Mouse (Mus musculus): ENCODE results near the gene Larp6. TPM values are rescaled to one million over a fixed set of nuclear protein-coding genes. Genes with fewer than 3 reads are reported as not detected.

Larp6 gene
- polyA plus RNA-seq, 1 experiment from 2014 or later = 2.3 TPM

GRCm38 (mm10) chr9:60724968-60725367 lies 12.2 kb downstream of the Larp6 start:
- Histone ChIP-seq H3K9me3 (ENCODE audit: control insufficient read depth, low read length) (no peaks in the 10 kb centered on the region), H3K27me3 (ENCODE audit: control insufficient read depth, insufficient read depth, low read length) (no peaks in the 10 kb centered on the region), H3K36me3 (ENCODE audit: control insufficient read depth, insufficient read depth, low read length) (no peaks in the 10 kb centered on the region), H3K4me2 (replicated peaks; ENCODE audit: low read depth, low read length) (no peak overlapping the region), H3K4me3 (ENCODE audit: low read length) (no peak overlapping the region), H3K9ac (ENCODE audit: low read depth, low read length) (no peak overlapping the region), H3K4me1 (ENCODE audit: control insufficient read depth, insufficient read depth, low read length) (no peaks in the 10 kb centered on the region), H3K27ac (ENCODE audit: low read depth, low read length) (no peak overlapping the region)
- ATAC-seq (ENCODE audit: low FRiP score, low TSS enrichment) = no peak
- WGBS = 90% methylated on average over 7 of the region's 7 CpGs

- Histone ChIP-seq H3K9ac (ENCODE audit: low read depth, low read length) (no peak overlapping the region), H3K4me2 (replicated peaks; ENCODE audit: low read depth, low read length) (no peak overlapping the region), H3K27me3 (ENCODE audit: control insufficient read depth, insufficient read depth, low read length) (no peaks in the 10 kb centered on the region), H3K4me1 (ENCODE audit: control insufficient read depth, insufficient read depth, low read length) (no peaks in the 10 kb centered on the region), H3K9me3 (ENCODE audit: control insufficient read depth, low read length) (peaks cover 2% of the 10 kb centered on the region; the same call in 1 of the 2 replicates), H3K36me3 (ENCODE audit: control insufficient read depth, insufficient read depth, low read length) (no peaks in the 10 kb centered on the region; the same call in 1 of the 2 replicates), H3K4me3 (ENCODE audit: low read length) (no peak overlapping the region), H3K27ac (ENCODE audit: low read depth, low read length) (no peak overlapping the region)
- 96% methylated on average over 2 of the region's 2 CpGs for WGBS
- no peak for ATAC-seq (ENCODE audit: low FRiP score, low TSS enrichment)
Measured at GRCm38 (mm10) chr9:60734321-60734720, 21.5 kb downstream of the Larp6 start.

- Histone ChIP-seq H3K36me3 (ENCODE audit: control insufficient read depth, insufficient read depth, low read length) (no peaks in the 10 kb centered on the region; the same call in 1 of the 2 replicates), H3K4me3 (ENCODE audit: low read length) (no peak overlapping the region), H3K27ac (ENCODE audit: low read depth, low read length) (no peak overlapping the region), H3K9ac (ENCODE audit: low read depth, low read length) (no peak overlapping the region), H3K27me3 (ENCODE audit: control insufficient read depth, insufficient read depth, low read length) (no peaks in the 10 kb centered on the region; the same call in 1 of the 2 replicates), H3K4me2 (replicated peaks; ENCODE audit: low read depth, low read length) (no peak overlapping the region), H3K9me3 (ENCODE audit: control insufficient read depth, low read length) (peaks cover 2% of the 10 kb centered on the region; the same call in 1 of the 2 replicates), H3K4me1 (ENCODE audit: control insufficient read depth, insufficient read depth, low read length) (0 out of 2 replicates have a peak, but pooled peaks cover 2% of the 10 kb centered on the region)
- no peak for ATAC-seq (ENCODE audit: low FRiP score, low TSS enrichment)
- 94% methylated on average over 5 of the region's 5 CpGs for WGBS
Measured at GRCm38 (mm10) chr9:60739126-60739525, 26.3 kb downstream of the Larp6 start.

GRCm38 (mm10) chr9:60741436-60741835 lies 28.6 kb downstream of the Larp6 start:
- Histone ChIP-seq H3K27me3 (ENCODE audit: control insufficient read depth, insufficient read depth, low read length) (no peaks in the 10 kb centered on the region; the same call in 1 of the 2 replicates), H3K9me3 (ENCODE audit: control insufficient read depth, low read length) (peaks cover 2% of the 10 kb centered on the region; the same call in 1 of the 2 replicates), H3K4me1 (ENCODE audit: control insufficient read depth, insufficient read depth, low read length) (0 out of 2 replicates have a peak, but pooled peaks cover 2% of the 10 kb centered on the region), H3K36me3 (ENCODE audit: control insufficient read depth, insufficient read depth, low read length) (no peaks in the 10 kb centered on the region; the same call in 1 of the 2 replicates), H3K27ac (ENCODE audit: low read depth, low read length) (no peak overlapping the region), H3K4me2 (replicated peaks; ENCODE audit: low read depth, low read length) (no peak overlapping the region), H3K9ac (ENCODE audit: low read depth, low read length) (no peak overlapping the region), H3K4me3 (ENCODE audit: low read length) (no peak overlapping the region)
- WGBS = 70% methylated on average over 10 of the region's 10 CpGs
- ATAC-seq (ENCODE audit: low FRiP score, low TSS enrichment) = no peak

- no peak for ATAC-seq (ENCODE audit: low FRiP score, low TSS enrichment)
- Histone ChIP-seq H3K9ac (ENCODE audit: low read depth, low read length) (no peak overlapping the region), H3K4me3 (ENCODE audit: low read length) (no peak overlapping the region), H3K36me3 (ENCODE audit: control insufficient read depth, insufficient read depth, low read length) (no peaks in the 10 kb centered on the region), H3K9me3 (ENCODE audit: control insufficient read depth, low read length) (no peaks in the 10 kb centered on the region), H3K4me1 (ENCODE audit: control insufficient read depth, insufficient read depth, low read length) (0 out of 2 replicates have a peak, but pooled peaks cover 2% of the 10 kb centered on the region), H3K27me3 (ENCODE audit: control insufficient read depth, insufficient read depth, low read length) (no peaks in the 10 kb centered on the region; the same call in 1 of the 2 replicates), H3K27ac (ENCODE audit: low read depth, low read length) (no peak overlapping the region), H3K4me2 (replicated peaks; ENCODE audit: low read depth, low read length) (peak overlapping the region; percentile 28)
- 61% methylated on average over 9 of the region's 9 CpGs for WGBS
Measured at GRCm38 (mm10) chr9:60742516-60742915, 29.7 kb downstream of the Larp6 start.

GRCm38 (mm10) chr9:60743180-60743900 lies 30.6 kb downstream of the Larp6 start:
- ATAC-seq (ENCODE audit: low FRiP score, low TSS enrichment) = peak; percentile 52
- WGBS = 28% methylated on average over 17 of the region's 17 CpGs

GRCm38 (mm10) chr9:60744171-60744969 lies 31.6 kb downstream of the Larp6 start:
- H3K36me3 ChIP-seq (ENCODE audit: control insufficient read depth, insufficient read depth, low read length) = no peaks in the 10 kb centered on the region
- ATAC-seq (ENCODE audit: low FRiP score, low TSS enrichment) = no peak
- no peak overlapping the region for H3K27ac ChIP-seq (ENCODE audit: low read depth, low read length)
- no peak overlapping the region for H3K9ac ChIP-seq (ENCODE audit: low read depth, low read length)
- 50% methylated on average over 18 of the region's 18 CpGs for WGBS
- no peaks in the 10 kb centered on the region; the same call in 1 of the 2 replicates for H3K27me3 ChIP-seq (ENCODE audit: control insufficient read depth, insufficient read depth, low read length)
- H3K9me3 ChIP-seq (ENCODE audit: control insufficient read depth, low read length) = no peaks in the 10 kb centered on the region
- H3K4me1 ChIP-seq (ENCODE audit: control insufficient read depth, insufficient read depth, low read length) = 0 out of 2 replicates have a peak, but pooled peaks cover 2% of the 10 kb centered on the region
- H3K4me3 ChIP-seq (ENCODE audit: low read length) = no peak overlapping the region
- H3K4me2 ChIP-seq (replicated peaks; ENCODE audit: low read depth, low read length) = no peak overlapping the region

More at GRCm38 (mm10) chr9:60743180-60743900, 30.6 kb downstream of the Larp6 start:
- Histone ChIP-seq H3K4me2 (replicated peaks; ENCODE audit: low read depth, low read length) (peak overlapping the region; percentile 28), H3K4me3 (ENCODE audit: low read length) (peak overlapping the region; percentile 10; the same call in 1 of the 2 replicates), H3K27ac (ENCODE audit: low read depth, low read length) (no peak overlapping the region), H3K9me3 (ENCODE audit: control insufficient read depth, low read length) (no peaks in the 10 kb centered on the region), H3K9ac (ENCODE audit: low read depth, low read length) (peak overlapping the region; percentile 1; the same call in 1 of the 2 replicates), H3K36me3 (ENCODE audit: control insufficient read depth, insufficient read depth, low read length) (no peaks in the 10 kb centered on the region), H3K4me1 (ENCODE audit: control insufficient read depth, insufficient read depth, low read length) (0 out of 2 replicates have a peak, but pooled peaks cover 2% of the 10 kb centered on the region), H3K27me3 (ENCODE audit: control insufficient read depth, insufficient read depth, low read length) (no peaks in the 10 kb centered on the region; the same call in 1 of the 2 replicates)

GRCm38 (mm10) chr9:60744971-60745370 lies 32.2 kb downstream of the Larp6 start:
- no peak for ATAC-seq (ENCODE audit: low FRiP score, low TSS enrichment)
- Histone ChIP-seq H3K27ac (ENCODE audit: low read depth, low read length) (no peak overlapping the region), H3K4me2 (replicated peaks; ENCODE audit: low read depth, low read length) (no peak overlapping the region), H3K36me3 (ENCODE audit: control insufficient read depth, insufficient read depth, low read length) (no peaks in the 10 kb centered on the region), H3K27me3 (ENCODE audit: control insufficient read depth, insufficient read depth, low read length) (no peaks in the 10 kb centered on the region; the same call in 1 of the 2 replicates), H3K4me3 (ENCODE audit: low read length) (no peak overlapping the region), H3K9ac (ENCODE audit: low read depth, low read length) (no peak overlapping the region), H3K9me3 (ENCODE audit: control insufficient read depth, low read length) (no peaks in the 10 kb centered on the region), H3K4me1 (ENCODE audit: control insufficient read depth, insufficient read depth, low read length) (0 out of 2 replicates have a peak, but pooled peaks cover 2% of the 10 kb centered on the region)
- WGBS = 32% methylated on average over 4 of the region's 4 CpGs
